Mouse (Mus musculus): ENCODE data around the gene Plau. TPM values are rescaled to one million over a fixed set of nuclear protein-coding genes. Genes with fewer than 3 reads are reported as not detected.

The Plau gene
- polyA plus RNA-seq, 1 experiment from 2014 or later: 3.7 TPM

- DNase-seq (ENCODE audit: low spot score): no peak
Observed at GRCm38 (mm10) chr14:20806116-20806840, 30.2 kb upstream of the Plau start.

- no peak for DNase-seq (ENCODE audit: low spot score)
Observed at GRCm38 (mm10) chr14:20809349-20809748, 27.1 kb upstream of the Plau start.

GRCm38 (mm10) chr14:20809820-20810219, 26.6 kb upstream of the Plau start:
- DNase-seq (ENCODE audit: low spot score): peak; percentile 22

GRCm38 (mm10) chr14:20811236-20811635, 25.2 kb upstream of the Plau start:
- DNase-seq (ENCODE audit: low spot score): no peak

DNA sequence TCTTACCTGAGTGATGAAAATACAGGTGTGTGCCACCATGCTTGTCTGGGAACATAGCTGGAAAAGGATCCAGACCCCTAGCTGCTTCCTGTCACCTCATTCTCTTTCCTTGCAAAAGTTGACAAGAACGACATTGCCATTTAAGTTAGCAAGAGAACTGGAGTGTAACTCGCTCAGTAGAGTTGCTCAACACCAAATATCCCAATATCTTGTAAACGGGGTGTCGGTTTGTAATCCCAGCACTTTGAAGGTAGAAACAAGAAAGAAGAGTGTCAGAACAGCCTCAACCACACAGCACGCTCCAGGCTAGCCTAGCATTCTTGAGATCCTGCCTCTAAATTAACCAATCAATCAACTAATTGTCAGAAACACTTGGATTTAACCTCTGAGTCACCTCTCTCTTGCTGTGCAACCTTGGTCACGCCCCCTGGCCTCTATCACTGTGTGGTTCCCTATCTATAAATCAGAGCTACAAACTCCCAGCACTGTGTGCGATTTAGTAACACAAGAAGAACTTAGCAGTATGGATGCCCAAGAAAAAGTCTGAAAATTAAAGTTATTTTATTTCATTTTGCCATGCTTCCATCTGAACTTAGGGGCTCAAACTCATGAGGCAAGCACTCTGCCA, 24.6 kb upstream of the Plau start:
- no peak for DNase-seq (ENCODE audit: low spot score)

GRCm38 (mm10) chr14:20815448-20815847, 21.0 kb upstream of the Plau start:
- DNase-seq (ENCODE audit: low spot score): no peak

DNA sequence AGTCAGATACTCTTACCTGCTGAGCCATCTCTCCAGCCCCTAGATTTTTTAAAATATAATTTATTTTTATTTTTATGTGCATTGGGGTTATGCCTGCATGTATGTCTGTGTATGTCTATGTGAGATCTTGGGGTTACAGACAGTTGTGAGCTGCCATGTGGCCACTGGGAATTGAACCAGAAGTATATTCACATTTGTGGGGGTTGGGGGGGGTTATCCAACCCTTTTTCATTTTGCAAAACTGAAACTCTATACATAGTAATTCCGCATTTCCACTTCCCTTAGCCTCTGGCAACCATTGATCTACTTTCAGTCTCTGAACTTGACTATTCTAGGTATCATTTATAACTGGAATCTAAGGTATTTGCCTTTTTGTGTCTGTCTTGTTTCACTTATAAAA, 11.9 kb upstream of the Plau start:
- DNase-seq (ENCODE audit: low spot score): no peak

DNA sequence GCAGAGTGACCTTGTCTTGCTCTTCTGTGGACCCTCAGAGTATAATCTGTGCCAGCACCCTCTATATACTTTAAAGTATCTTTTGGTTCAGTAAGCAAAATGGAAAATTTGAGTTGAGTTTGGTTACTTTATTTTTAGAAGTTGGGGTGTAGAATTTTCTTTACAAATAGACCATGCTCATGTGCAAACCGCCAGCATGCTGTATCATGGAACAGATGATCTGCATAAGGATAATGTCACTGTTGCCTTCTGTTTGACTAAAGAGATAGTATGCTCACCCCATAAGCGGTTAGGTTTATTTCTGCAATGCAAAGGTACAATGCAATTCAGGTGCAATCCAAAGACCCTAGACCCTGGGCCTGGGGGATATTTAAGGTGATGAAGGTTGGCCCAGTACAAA, 10.9 kb upstream of the Plau start:
- DNase-seq (ENCODE audit: low spot score): no peak

DNA sequence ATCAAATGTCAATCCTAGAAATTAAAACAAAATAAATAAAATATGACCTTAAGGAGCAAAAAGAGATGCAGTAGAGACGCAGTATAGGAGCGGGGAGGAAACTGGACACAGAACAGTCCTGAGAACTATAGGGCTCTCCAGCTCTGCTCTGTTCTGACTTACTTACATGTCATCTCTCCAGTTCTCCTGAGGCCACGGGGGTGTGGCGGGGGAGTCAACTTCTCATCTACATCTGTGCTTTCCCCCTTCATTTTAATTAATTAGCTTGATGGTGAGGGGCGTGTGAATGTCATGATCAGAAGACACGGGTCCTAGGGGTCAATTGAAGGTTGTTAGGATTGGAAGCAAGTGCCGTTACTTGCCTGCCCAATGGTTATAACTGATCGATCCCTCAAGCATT, 9.4 kb upstream of the Plau start:
- DNase-seq (ENCODE audit: low spot score): no peak

DNA sequence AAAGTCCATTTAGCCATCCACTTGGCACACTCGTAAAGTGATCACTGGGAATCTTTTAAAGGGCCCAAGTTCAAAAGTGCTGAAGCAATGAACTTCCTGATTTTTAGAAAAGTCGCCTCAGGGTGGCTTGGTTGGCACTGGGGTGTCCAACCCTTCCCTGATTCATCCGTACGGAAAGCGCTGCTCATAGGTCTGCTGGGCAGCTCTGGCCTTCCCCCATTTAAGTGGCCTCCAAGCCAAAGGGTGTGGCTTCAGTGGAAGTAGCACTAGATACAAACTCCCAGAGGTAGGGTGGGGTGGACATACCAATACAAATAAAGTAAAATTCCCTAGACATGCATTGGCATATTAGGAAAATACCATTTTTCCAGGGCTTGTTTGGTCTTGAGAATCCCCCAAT, 9.0 kb upstream of the Plau start:
- DNase-seq (ENCODE audit: low spot score): no peak

GRCm38 (mm10) chr14:20828524-20828923, 7.9 kb upstream of the Plau start:
- peak; percentile 11 for DNase-seq (ENCODE audit: low spot score)

GRCm38 (mm10) chr14:20829523-20830366, 6.7 kb upstream of the Plau start:
- DNase-seq (ENCODE audit: low spot score): peak; percentile 26

DNA sequence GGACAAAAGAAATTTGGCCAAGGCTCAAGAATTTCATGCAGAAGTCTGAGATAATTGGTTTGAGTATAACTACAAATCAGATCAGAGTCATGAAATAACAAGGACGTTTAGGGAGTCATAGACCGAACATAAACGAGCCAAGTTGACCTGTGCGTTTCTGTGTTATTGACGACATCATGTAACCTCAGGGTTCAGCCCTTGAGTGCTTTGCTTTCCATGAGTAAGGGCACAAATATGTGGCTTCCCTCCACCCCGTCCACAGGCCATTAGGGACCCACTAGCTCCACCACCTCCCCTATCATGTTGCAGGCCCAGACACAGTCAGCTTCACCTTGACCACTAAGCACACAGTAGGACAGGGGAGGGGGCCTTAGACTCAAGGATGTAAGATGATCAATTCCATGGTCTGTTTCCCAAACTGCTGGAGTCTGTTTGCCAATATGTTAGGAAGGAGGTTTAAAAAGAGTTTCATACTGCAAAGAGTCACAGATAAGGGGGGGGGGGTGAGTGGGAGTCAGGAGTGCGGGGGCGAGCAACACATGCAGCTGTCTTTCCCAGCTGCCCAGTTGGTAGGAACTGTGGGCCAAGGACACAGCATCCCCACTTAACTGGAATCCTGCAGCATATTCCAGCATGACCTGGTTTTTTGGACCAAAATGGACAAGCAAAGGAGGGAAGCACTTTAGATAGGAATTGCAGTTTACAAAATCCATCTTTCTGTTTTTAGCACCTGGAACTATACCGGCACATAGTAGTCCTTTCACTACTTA, 5.1 kb upstream of the Plau start:
- no peak for DNase-seq (ENCODE audit: low spot score)

- DNase-seq (ENCODE audit: low spot score): no peak
Observed at GRCm38 (mm10) chr14:20831915-20832314, 4.5 kb upstream of the Plau start.

DNA sequence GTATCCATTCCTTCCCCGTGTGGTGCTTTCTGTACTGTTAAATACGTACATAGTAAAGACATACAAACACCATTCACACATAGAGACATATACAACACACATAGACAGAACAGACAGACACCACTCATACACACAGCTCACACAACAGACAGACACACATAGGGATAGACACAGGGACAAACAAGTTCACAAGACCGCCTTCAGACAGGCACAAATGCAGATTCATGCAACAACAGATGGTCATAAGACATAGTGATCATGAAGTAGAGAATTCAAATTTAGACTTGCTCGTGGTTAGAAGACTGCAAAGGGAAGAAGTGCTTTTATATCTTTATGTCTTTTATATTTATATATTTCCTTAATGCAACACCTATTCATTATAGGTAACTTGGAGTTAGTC, 2.9 kb upstream of the Plau start:
- DNase-seq (ENCODE audit: low spot score): no peak

- no peak for DNase-seq (ENCODE audit: low spot score)
Observed at GRCm38 (mm10) chr14:20834136-20834535, 2.3 kb upstream of the Plau start.

DNA sequence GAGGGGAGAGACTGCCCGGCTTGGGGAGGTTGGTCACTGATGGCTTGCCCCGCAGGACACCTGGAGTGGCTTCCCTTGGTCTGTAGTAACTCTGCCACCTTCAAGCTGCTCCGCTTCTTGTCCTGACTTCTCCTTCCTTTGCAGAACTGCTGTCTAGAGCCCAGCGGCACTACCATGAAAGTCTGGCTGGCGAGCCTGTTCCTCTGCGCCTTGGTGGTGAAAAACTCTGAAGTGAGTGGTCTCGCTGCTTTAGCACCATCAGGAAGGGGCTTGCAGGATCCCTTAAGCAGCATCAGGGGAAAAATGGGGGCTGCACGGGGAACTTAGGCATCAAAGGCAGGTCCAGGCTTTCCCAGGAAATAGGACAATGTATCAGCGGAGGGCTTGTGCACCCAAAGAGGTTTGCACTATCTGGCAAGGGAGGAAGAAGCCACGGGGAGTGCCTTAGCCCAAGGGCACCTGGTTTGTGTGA, 481 bp downstream of the Plau start:
- DNase-seq (ENCODE audit: low spot score): no peak

- DNase-seq (ENCODE audit: low spot score): no peak
Observed at GRCm38 (mm10) chr14:20837681-20838080, 1.2 kb downstream of the Plau start.

- DNase-seq (ENCODE audit: low spot score): no peak
Observed at GRCm38 (mm10) chr14:20841526-20841925, 5.1 kb downstream of the Plau start.

GRCm38 (mm10) chr14:20842629-20843028, 6.2 kb downstream of the Plau start:
- no peak for DNase-seq (ENCODE audit: low spot score)

- no peak for DNase-seq (ENCODE audit: low spot score)
Observed at GRCm38 (mm10) chr14:20844126-20844525, 7.7 kb downstream of the Plau start.

Measured in thymus, postnatal 0 days (tissue).